Mouse (Mus musculus): ENCODE results near the gene Prkcq.

Gene Prkcq

DNA sequence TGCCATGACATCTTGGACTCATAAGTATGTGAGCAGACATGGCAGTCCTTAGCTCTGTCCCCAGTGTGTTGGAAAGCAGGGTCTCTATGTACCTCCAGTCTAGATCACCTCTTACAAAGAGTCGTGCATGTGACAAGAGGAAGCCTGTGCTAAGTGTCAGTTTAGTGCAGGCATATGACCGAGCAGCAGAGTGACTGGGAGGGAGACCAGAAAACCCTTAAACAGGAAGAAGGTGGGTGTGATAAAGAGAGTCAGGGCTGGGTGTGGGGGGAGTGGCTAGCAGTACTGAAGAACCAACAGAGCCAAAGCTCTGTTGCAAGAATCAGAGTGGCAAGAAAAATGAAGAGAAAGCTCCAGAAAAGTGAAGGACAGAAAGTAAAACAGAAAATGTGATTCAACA, 15.3 kb downstream of the Prkcq start:
- DNase-seq: no peak

DNA sequence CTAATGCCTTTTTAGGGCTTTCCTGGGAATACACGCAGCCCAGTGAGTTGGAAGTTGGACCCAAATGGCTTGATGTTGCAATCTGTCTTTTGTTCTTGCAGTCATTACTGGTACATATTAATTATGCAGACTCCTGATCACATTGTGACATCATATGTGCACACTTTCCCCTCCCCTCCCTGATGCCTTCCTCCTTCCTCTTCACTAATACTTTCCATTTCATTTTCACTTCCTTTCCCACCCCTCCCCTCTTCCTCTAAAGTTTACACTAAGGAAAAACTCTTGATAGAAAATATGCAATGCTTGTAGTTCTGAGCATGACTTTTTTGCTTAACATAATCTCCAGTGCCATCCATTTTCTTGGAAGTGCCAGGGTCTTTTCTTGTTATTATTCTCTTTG, 16.4 kb downstream of the Prkcq start:
- no peak for DNase-seq

- no peak for DNase-seq
Observed at GRCm38 (mm10) chr2:11189150-11189767, 17.4 kb downstream of the Prkcq start.

DNA sequence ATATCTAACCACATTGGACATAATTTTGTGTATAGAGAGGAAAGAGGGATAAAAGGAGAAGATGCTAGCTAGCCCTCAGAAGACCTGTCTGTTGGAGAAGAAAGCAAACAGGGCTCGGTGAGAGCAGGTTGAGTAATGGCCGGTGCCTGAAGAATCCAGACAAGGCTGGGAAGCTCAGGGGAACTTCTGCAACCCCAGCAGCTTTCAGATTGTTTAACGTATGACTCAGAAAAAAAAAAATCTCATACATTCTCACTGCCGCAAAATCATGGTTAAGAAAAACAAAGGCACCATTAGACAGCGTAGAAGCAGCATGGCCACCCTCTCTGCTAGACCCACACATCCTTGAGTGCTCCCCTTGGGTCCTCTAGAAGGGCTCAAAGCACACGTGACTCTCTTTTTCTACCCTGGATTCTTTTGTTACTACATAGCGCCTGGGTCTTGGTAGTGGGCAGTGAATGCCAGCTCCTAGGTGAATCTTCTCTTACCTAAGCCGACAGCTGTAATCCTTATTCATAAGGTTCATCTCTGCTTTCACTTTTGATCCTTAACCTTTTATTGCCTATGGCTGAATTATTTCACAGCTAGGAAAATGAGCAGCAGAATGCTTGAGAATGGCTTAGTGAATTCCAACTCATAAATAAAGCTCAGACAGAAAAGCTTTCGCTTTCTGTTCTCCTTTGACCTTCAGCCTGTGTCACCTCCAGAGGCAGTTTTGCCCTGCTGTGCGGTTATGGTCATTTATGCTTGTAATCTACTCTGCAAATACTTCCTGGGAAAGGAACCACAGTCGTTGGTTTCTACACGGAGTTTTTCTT, 20.6 kb downstream of the Prkcq start:
- peak; percentile 48 for DNase-seq

GRCm38 (mm10) chr2:11193099-11193618, 21.3 kb downstream of the Prkcq start:
- no peak for DNase-seq

GRCm38 (mm10) chr2:11194732-11195340, 22.9 kb downstream of the Prkcq start:
- no peak for DNase-seq

DNA sequence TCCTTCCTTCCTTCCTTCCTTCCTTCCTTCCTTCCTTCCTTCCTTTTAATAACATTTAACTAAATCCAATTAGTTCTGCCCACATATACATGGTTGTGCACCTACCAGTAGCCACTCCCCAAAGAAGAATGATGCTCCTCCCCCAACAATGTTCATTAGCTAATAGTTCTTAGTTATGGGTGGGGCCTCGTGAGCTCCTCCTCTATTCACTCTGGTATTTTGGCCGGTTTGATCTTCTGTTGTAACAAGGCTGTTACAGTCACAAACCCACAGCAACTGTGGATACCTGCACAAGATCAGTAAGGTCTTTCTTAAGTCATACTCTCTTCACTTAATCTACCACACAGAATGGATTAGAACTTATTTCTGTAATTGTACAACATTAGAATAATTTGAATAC, 24.2 kb downstream of the Prkcq start:
- DNase-seq: no peak

DNA sequence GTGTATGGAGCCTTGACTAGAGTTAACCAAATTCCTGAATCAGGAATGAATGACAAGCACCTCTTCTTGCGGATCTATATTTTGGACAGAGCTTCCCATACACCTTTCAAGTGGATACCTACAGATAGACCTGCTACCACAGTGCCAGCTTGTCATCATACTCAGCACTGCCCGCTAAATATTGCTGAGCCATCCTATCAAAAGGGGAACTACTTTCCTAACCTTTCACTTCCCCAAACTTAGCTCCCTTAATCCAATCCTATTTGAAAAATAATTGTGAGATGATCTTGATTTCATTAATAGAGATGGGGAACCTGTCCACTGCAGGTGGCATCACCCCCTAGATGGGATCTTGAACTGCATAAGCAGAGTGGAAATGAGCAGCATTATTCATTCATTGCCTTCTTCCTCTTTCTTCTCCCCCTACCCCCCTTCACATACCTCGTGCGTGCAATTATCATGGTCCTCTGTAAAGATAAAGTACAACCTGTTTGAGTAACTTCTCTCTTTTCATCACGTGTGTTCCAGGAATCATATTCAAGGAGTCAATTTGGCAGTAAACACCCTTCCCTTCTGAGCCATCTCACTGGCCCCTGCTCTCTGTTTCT, 25.1 kb downstream of the Prkcq start:
- DNase-seq: no peak

- no peak for DNase-seq
Observed at GRCm38 (mm10) chr2:11199624-11200023, 27.7 kb downstream of the Prkcq start.

- DNase-seq: no peak
Observed at GRCm38 (mm10) chr2:11202841-11203240, 30.9 kb downstream of the Prkcq start.

GRCm38 (mm10) chr2:11203261-11203660, 31.4 kb downstream of the Prkcq start:
- no peak for DNase-seq

GRCm38 (mm10) chr2:11204232-11204631, 32.3 kb downstream of the Prkcq start:
- DNase-seq: no peak

DNA sequence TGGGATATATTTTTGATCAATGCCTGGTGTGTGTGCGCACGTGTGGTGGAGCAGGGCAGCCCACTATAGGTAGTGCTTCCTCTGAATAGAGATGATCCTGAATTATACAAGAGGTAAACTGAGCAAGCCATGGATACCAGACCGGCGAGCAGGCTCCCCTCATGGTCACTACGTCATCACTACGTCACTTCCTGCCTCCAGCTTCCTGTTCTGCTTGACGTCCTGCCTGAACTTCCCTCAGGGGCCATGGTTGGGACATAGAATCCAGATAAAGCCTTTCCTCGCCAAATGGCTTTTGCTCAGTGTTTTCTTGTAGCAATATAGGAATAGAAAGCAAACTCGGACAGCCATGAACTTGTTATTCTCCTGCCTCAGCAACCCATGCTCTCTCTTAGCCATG, 33.1 kb downstream of the Prkcq start:
- no peak for DNase-seq

DNA sequence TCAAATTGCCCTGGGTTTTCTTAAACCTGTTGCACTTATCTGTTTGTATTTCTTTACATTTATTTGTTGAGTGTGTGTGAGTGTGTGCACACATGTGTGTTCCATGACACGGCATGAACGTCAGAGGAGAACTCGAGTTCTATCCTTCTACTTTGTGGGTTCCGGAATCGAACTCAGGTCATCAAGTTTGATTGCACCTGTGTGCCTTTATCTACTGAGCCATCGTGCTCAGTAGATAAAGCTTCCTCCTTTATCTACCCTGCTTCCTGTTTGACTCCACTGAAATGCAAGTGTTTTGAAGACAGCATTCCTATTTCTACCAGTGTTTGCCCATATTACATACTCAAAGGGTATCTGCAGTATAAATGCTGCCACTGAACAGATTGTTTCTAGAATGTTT, 33.8 kb downstream of the Prkcq start:
- DNase-seq: no peak

DNA sequence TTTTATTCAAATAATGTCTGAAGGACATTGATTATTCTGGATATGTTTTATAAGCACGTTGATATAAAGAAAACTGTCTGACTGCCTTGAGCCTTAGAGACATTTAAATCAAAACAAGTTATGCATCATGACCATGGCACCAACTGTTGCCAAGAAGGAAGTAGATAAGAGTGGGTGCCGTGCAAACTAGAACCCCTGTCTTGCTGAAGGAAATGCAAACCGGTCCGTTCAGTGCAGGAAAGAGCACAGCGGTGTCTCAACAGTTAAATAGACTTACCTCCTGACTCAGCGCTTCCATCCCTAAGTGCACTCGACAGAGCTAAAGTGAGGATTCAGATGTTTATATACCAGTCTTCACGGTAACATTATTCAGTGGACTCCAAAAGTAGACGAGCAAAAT, 36.4 kb downstream of the Prkcq start:
- DNase-seq: no peak

GRCm38 (mm10) chr2:11209335-11209734, 37.4 kb downstream of the Prkcq start:
- DNase-seq: no peak

DNA sequence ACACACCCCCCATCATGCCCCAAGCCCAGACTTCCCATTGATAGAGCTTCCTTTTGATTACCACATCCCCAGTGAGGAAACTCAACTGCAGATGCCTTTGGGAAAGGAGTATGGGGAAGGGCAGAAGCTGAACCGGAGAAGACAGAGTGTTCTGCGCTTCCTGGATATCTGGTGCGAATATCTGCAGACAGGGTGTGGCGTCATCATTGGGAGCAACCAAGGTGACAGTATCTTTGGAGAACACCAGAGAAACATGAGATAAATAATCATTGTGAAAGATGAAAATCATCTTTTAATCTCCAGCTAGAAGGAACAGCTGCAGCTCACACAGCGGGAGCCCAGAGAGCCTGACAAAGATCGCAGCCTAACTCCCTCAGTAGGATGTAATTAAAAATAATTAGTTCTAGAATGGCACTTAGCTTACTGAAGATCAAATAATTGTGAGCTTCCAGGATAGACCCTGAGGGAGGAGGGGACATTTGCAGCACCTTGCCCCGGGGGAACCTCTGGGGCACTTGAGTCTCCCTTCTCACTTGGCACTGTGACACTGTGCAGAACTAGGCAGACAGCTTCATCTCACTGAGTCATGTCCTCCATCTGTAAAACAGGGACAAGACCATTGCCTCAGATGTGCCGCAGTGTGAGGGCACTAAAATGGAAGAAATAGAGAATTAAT, 38.5 kb downstream of the Prkcq start:
- DNase-seq: no peak

- DNase-seq: peak; percentile 14
Observed at GRCm38 (mm10) chr2:11211961-11212562, 40.2 kb downstream of the Prkcq start.

GRCm38 (mm10) chr2:11216421-11216820, 44.5 kb downstream of the Prkcq start:
- no peak for DNase-seq

GRCm38 (mm10) chr2:11216847-11217246, 44.9 kb downstream of the Prkcq start:
- DNase-seq: no peak

DNA sequence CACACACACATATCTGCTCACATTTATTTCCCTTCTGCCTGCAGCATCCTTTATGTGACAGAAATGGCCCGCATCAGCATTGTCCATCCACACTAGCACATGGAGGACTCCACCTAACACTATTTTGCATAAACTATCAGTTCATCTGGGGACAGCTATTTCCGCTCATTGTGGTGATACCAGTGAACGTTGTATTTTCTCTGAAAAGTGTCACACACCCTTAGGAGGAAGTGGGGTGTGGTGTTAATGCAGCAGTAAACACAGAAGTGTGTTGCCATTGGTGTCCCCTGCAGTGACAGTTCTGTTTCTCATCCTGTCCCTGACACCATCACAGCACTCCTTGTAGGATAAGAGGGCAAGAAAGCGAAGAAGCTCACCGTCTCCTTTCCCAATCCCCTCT, 46.2 kb downstream of the Prkcq start:
- peak; percentile 39 for DNase-seq

DNA sequence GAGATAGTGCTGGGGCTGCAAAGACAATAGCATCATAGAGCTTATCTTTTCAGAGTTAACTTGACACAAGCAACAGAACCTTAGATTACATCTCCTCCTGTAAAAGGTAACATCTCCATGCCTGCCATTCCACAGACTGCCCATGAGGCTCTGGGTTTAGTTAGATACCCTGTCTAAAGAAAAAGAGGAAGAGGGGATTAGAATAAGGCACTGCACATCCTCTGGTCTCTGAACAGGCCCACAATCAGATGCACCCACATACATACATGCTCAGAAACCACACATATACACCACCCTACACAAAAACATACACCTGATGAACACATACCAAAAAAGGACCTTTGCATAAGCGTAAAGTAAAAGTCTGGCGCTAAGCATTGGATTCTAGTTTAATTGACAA, 47.4 kb downstream of the Prkcq start:
- DNase-seq: no peak
